Mouse (Mus musculus): ENCODE results near the gene Mfsd8. TPM values are rescaled to one million over a fixed set of nuclear protein-coding genes. Genes with fewer than 3 reads are reported as not detected.

The Mfsd8 gene
- total and polyA plus RNA-seq, 2 experiments from 2014 or later, result 14.0 to 21.6 TPM

GRCm38 (mm10) chr3:40813275-40813674 is 33.4 kb downstream of the Mfsd8 start:
- Histone ChIP-seq H3K4me3 (ENCODE audit: low read depth, low read length) (no peak overlapping the region), H3K9ac (no peak overlapping the region), H3K9me3 (ENCODE audit: low read length) (no peaks in the 10 kb centered on the region), H3K4me2 (ENCODE audit: low read depth) (no peak overlapping the region), H3K27me3 (ENCODE audit: insufficient read depth, low read length) (no peaks in the 10 kb centered on the region), H3K36me3 (ENCODE audit: insufficient read depth) (peaks cover 23% of the 10 kb centered on the region), H3K4me1 (ENCODE audit: insufficient read depth) (no peaks in the 10 kb centered on the region), H3K27ac (ENCODE audit: low read depth, low read length) (no peak overlapping the region)
- DNase-seq (no peak), ATAC-seq (no peak)
- WGBS, result 81% methylated on average over 2 of the region's 2 CpGs
- TF ChIP-seq CTCF (IDR thresholded peaks at IDR 0.05; ENCODE audit: low read depth), result no peak

- WGBS, result 39% methylated on average over 2 of the region's 2 CpGs
These were observed 36.8 kb downstream of the Mfsd8 start for GRCm38 (mm10) chr3:40809894-40810293.

GRCm38 (mm10) chr3:40808686-40809085 is 38.0 kb downstream of the Mfsd8 start:
- H3K4me3 ChIP-seq (ENCODE audit: low read depth, low read length), result no peak overlapping the region
- H3K27ac ChIP-seq (ENCODE audit: low read depth, low read length), result no peak overlapping the region
- no peak for TF ChIP-seq CTCF (IDR thresholded peaks at IDR 0.05; ENCODE audit: low read depth)
- WGBS, result 87% methylated on average over 10 of the region's 10 CpGs
- H3K27me3 ChIP-seq (ENCODE audit: insufficient read depth, low read length), result no peaks in the 10 kb centered on the region
- no peaks in the 10 kb centered on the region for H3K9me3 ChIP-seq (ENCODE audit: low read length)
- H3K4me2 ChIP-seq (ENCODE audit: low read depth), result no peak overlapping the region
- H3K9ac ChIP-seq, result no peak overlapping the region
- H3K36me3 ChIP-seq (ENCODE audit: insufficient read depth), result peaks cover 21% of the 10 kb centered on the region
- H3K4me1 ChIP-seq (ENCODE audit: insufficient read depth), result no peaks in the 10 kb centered on the region
- no peak for DNase-seq
- ATAC-seq, result no peak

More at GRCm38 (mm10) chr3:40809894-40810293, 36.8 kb downstream of the Mfsd8 start:
- TF ChIP-seq CTCF (IDR thresholded peaks at IDR 0.05; ENCODE audit: low read depth), result no peak
- H3K4me2 ChIP-seq (ENCODE audit: low read depth), result no peak overlapping the region
- ATAC-seq, result peak; percentile 89
- H3K4me1 ChIP-seq (ENCODE audit: insufficient read depth), result no peaks in the 10 kb centered on the region
- no peak overlapping the region for H3K4me3 ChIP-seq (ENCODE audit: low read depth, low read length)
- H3K27ac ChIP-seq (ENCODE audit: low read depth, low read length), result no peak overlapping the region
- no peak overlapping the region for H3K9ac ChIP-seq
- H3K27me3 ChIP-seq (ENCODE audit: insufficient read depth, low read length), result no peaks in the 10 kb centered on the region
- peaks cover 21% of the 10 kb centered on the region for H3K36me3 ChIP-seq (ENCODE audit: insufficient read depth)
- no peak for DNase-seq
- no peaks in the 10 kb centered on the region for H3K9me3 ChIP-seq (ENCODE audit: low read length)

- Histone ChIP-seq H3K9me3 (ENCODE audit: low read length) (no peaks in the 10 kb centered on the region), H3K4me3 (ENCODE audit: low read depth, low read length) (no peak overlapping the region), H3K36me3 (ENCODE audit: insufficient read depth) (peaks cover 14% of the 10 kb centered on the region), H3K27ac (ENCODE audit: low read depth, low read length) (no peak overlapping the region), H3K4me2 (ENCODE audit: low read depth) (no peak overlapping the region), H3K4me1 (ENCODE audit: insufficient read depth) (no peaks in the 10 kb centered on the region), H3K27me3 (ENCODE audit: insufficient read depth, low read length) (no peaks in the 10 kb centered on the region), H3K9ac (no peak overlapping the region)
- no peak for TF ChIP-seq CTCF (IDR thresholded peaks at IDR 0.05; ENCODE audit: low read depth)
- WGBS, result 66% methylated on average over 2 of the region's 2 CpGs
- DNase-seq (no peak), ATAC-seq (no peak)
These were observed 39.8 kb downstream of the Mfsd8 start for GRCm38 (mm10) chr3:40806871-40807270.

GRCm38 (mm10) chr3:40800373-40800823 is 46.3 kb downstream of the Mfsd8 start:
- ATAC-seq, result peak; percentile 79
- peak overlapping the region; percentile 59 for H3K9ac ChIP-seq
- peak; percentile 14 for DNase-seq

GRCm38 (mm10) chr3:40799530-40800372 is 46.9 kb downstream of the Mfsd8 start, which contains the start of gene Plk4:
TSS of gene Plk4 (plus strand) at chr3:40800019.
- Histone ChIP-seq H3K36me3 (ENCODE audit: insufficient read depth) (no peaks in the 10 kb centered on the region), H3K9me3 (ENCODE audit: low read length) (no peaks in the 10 kb centered on the region), H3K4me1 (ENCODE audit: insufficient read depth) (peaks cover 11% of the 10 kb centered on the region; the same call in 1 of the 2 replicates), H3K9ac (peak within 1 kb of the TSS; percentile 59), H3K4me3 (ENCODE audit: low read depth, low read length) (peak within 1 kb of the TSS; percentile 85), H3K27me3 (ENCODE audit: insufficient read depth, low read length) (no peaks in the 10 kb centered on the region), H3K4me2 (ENCODE audit: low read depth) (peak within 1 kb of the TSS; percentile 97), H3K27ac (ENCODE audit: low read depth, low read length) (peak within 1 kb of the TSS; percentile 50; the same call in 1 of the 2 replicates)
- TF ChIP-seq CTCF (IDR thresholded peaks at IDR 0.05; ENCODE audit: low read depth), result no peak
- peak; percentile 98 for DNase-seq
- 2% methylated on average over 65 of the region's 66 CpGs for WGBS
- peak; percentile 99 for ATAC-seq

More at GRCm38 (mm10) chr3:40800373-40800823, 46.3 kb downstream of the Mfsd8 start:
- peaks cover 11% of the 10 kb centered on the region; the same call in 1 of the 2 replicates for H3K4me1 ChIP-seq (ENCODE audit: insufficient read depth)
- TF ChIP-seq CTCF (IDR thresholded peaks at IDR 0.05; ENCODE audit: low read depth), result no peak
- H3K4me3 ChIP-seq (ENCODE audit: low read depth, low read length), result peak overlapping the region; percentile 85
- WGBS, result under 1% methylated on average over 36 of the region's 37 CpGs
- H3K9me3 ChIP-seq (ENCODE audit: low read length), result no peaks in the 10 kb centered on the region
- H3K27me3 ChIP-seq (ENCODE audit: insufficient read depth, low read length), result no peaks in the 10 kb centered on the region
- H3K27ac ChIP-seq (ENCODE audit: low read depth, low read length), result peak overlapping the region; percentile 50; the same call in 1 of the 2 replicates
- 0 out of 2 replicates have a peak, but pooled peaks cover 3% of the 10 kb centered on the region for H3K36me3 ChIP-seq (ENCODE audit: insufficient read depth)
- H3K4me2 ChIP-seq (ENCODE audit: low read depth), result peak overlapping the region; percentile 97

- peak; percentile 51 for DNase-seq
- Histone ChIP-seq H3K36me3 (ENCODE audit: insufficient read depth) (no peaks in the 10 kb centered on the region), H3K4me2 (ENCODE audit: low read depth) (no peak overlapping the region), H3K27ac (ENCODE audit: low read depth, low read length) (no peak overlapping the region), H3K9me3 (ENCODE audit: low read length) (no peaks in the 10 kb centered on the region), H3K4me3 (ENCODE audit: low read depth, low read length) (no peak overlapping the region), H3K9ac (no peak overlapping the region), H3K27me3 (ENCODE audit: insufficient read depth, low read length) (no peaks in the 10 kb centered on the region), H3K4me1 (ENCODE audit: insufficient read depth) (peaks cover 11% of the 10 kb centered on the region; the same call in 1 of the 2 replicates)
- 38% methylated on average over 7 of the region's 7 CpGs for WGBS
- TF ChIP-seq CTCF (IDR thresholded peaks at IDR 0.05; ENCODE audit: low read depth), result peak; percentile 60
- no peak for ATAC-seq
These were observed 48.2 kb downstream of the Mfsd8 start for GRCm38 (mm10) chr3:40798500-40798899.

Data from forebrain, postnatal 0 days (tissue).